Mouse (Mus musculus): ENCODE results near the gene App. TPM values are rescaled to one million over a fixed set of nuclear protein-coding genes. Genes with fewer than 3 reads are reported as not detected.

Gene App
- total RNA-seq, 2 experiments from 2014 or later = 241 to 243 TPM

DNA sequence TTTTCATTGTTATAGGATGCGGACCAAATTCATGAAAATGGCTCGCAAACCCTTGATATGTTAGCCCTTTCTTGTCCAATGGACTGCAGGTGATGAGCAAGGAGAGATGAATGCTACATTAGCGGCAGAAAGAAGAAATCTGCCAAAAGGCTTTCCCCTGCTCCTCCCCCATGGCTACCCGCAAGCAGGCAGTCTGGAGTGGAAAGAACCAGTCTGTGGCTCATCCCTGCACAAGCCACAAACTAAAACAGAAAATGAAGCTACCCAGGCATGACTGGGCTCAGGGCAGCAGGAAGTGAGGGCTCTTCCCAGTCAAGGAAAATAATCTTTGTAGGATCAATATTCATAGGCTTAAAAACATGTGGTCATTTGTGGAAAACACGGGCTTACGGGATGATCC lies 54.6 kb downstream of the App start:
- no peak for DNase-seq

DNA sequence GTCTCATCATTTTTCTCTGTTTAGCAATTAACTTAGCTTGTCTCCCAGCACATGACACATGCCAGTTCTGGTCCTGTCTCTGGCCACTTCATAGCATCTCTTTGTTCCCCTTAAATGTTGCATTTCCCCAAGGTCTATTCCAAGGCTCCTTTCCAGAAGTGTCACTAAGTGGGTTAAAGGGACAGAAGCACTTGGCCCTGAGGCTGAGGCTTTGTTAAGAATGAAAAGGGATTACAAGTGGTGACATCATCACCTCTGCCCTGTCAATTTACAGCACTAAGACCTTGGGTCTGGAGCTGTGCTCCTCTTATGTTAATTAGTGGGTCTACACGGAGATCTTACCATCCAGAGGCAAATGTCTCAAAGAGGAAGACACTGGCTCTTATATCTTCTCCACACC lies 56.0 kb downstream of the App start:
- no peak for DNase-seq

DNA sequence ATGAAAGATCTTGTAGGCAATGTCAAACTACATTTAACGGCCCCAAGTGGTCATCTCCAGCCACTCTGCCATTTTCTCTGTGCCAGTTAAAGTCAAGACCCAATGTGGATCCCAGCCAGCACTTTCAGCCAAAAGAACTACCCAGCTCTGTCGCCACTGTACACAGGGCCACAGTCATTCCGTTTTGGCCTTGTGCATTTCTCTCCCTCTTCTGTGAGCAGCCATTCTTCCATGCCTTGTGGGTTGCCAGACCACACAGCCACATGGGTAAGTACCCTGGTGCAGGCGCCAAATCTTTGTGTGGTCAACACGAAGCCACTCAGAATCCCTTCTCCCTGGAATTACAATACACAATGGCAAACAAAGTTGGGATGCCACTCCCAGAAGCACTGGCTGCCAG lies 57.7 kb downstream of the App start:
- DNase-seq = no peak

DNA sequence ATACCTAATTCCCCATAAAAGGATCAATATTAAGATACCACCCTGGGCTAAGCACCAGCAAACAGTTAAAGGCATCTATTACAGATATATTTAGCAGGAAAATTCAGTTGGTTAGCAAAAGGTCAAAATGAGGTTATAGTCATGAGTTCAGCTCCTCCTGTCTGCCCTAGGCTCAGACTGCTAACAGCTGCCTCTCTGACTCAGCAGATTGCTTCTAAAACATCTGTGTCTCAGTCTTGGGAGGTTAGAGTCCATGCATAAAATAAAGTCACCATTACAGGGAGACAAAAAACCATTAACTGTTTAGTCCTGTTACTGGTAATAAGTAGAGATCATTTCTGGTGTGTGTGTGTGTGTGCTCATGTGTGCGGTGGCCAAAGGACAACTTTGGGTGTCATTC lies 58.8 kb downstream of the App start:
- no peak for DNase-seq

DNA sequence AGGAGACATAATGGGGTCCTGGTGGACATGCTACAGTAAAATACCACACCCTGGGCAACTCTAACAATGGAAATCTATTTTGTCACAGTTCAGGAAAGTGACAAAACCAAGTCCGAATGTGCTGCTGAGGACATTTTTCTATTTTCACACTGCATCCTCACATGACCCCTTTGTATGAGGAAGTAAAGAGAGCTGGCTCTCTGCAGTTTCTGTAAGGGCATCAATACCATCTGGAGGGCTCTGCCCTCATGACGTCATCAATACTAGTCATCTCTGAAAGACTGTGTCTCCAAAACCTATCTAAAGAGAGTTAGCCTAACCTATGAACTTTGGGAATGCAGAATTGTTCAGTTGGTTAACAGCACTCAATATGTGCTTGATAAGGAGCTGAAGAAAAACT lies 59.6 kb downstream of the App start:
- DNase-seq = no peak

DNA sequence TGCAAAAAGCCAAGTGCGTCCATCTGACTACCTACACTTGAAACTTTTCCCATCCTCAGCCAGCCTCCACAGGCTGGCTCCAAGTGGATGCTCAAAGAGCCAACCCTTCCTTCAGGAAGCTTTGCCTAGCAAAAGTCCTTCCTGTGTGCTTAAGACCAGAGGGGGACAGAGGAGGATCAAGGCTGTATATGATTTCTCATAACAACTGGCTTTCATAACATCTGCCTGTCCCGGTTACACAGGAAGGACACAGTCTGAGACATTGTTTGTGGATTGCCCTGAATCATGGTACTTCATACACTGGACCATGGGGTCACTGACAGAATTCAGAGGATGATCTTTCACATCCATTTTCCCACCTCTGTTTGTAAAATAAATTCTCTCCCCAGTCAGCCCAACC lies 61.3 kb downstream of the App start:
- DNase-seq = no peak

DNA sequence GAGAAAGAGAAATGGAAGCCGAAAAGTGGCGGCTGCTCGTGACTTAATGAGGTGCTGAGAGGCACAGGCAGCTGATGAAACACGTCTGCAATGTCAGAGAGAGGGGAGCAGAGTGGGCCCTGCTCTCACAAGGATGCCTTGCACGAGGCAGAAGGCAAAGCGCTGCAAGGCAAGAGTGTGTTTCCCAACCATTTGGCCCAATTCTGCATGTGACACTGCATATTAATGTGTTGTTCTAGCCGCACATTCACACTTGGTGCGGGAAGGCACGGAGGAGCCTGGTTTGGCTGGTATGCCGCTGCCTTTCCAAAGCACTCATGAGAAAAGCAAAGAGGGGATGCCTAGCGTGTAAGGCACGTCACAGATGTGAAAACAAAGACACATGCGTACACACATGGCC lies 63.1 kb downstream of the App start:
- no peak for DNase-seq

DNA sequence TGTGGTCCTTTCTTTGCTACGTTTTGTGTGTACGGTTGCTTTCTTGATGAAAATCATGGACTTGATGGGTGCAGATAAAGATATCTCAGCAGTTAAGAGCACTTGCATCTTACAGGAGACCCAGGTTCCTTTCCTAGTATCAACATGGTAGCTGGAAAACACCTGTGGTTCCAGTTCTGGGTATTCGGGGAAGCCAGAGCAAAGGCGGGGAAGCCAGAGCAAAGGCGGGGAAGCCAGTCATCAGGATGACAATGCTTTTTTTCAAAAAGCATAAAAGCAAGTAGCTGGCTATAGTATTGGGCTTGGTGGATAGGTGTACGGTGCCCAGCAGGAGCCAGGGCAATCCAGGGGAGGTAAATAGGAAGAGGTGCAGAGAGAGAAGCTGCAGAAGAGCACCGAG lies 65.1 kb downstream of the App start:
- DNase-seq = no peak

DNA sequence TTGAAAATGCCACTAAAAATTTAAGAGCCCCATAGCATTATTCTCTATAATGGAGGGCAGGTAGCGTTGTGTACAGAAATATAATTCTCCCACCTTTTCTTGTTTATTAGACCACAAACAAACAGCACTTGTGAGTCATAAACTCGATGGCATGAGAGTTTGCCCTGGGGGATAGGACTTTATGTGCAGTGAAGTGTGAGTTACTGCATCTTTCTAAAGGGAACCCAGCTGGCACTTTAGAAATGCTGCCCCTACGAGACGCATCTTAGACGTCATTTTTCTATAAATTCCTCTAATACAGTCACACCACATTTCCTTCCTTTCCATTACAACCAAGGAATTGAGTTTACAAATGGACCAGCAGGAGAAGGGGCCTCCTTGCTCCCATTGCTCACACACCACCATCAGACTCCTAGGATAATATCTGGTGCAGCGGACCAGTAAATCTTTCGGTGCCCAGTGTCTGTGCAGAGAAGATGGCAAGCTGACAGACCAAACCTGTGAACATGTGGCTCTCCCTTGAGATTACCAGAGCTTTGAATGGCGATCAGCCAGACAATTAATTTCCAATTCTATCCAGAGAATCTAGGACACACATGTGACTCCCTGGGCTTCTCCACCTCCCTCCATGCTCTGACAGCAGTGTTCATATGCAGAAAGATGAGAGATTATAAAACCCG lies 66.8 kb downstream of the App start:
- DNase-seq = no peak

DNA sequence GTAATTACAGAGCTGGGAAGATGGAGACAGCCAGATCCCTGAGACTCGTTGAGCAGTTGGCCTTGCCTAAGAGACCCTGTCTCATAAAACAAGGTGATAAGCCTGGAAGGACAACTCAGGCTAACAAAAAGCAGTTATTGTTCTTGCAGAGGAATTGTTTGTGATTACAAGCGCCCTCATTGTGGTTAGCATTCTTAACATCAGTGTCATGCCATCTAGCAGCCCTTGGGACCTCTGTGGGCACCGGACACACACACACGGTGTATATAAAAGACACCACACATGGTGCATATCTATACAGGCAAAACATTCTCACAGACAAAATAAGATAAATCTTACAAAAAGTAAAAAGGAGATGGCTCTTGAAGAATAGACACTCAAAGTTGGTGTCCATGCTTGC lies 68.0 kb downstream of the App start:
- DNase-seq = no peak

DNA sequence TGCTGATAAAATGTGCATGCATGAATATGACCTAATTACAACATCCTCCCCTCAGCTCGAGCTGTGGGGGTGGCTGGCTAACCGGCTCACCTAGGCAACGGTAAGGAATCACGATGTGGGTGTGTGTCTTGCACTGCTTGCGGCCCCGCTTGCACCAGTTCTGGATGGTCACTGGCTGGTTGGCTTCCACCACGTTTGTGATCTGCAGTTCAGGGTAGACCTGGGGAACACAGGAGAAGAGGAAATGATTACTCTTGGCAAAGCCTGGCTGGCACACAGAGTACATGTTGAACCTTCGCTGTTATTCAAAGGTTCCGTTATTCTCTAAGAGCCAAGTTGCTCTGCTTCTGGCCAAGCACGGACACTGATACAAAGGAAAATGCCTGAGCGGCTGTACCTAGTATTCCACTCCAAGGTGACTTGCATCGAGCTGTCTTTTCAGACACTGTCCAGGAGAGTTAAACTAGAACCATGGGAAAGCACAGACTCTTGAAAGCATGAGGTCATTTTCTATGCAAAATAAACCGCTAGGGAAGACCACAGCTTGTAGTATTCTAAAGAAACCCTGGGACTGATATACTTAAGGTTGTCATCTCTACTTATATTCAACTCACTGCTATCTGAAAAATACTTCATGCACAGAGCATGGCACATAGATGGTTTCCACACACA lies 70.3 kb downstream of the App start:
- no peak for DNase-seq

DNA sequence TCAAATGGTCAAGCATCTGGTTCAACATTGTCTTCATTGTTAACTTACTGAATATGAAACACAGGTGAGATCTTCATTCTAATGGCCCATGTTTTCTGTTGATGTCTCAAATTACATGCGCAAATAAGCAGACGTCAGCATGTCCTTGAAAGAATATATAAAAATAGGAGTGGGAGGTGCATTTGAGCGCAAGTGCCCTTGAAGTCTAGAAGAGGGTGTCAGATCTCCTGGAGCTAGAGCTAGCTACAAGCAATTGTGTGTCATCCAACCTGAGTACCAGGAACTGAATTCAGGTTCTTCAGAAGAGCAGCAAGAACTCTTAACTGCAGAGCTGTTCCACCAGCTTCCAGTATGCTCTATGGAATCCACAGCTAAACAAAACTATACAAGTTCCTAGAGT lies 72.0 kb downstream of the App start:
- no peak for DNase-seq

DNA sequence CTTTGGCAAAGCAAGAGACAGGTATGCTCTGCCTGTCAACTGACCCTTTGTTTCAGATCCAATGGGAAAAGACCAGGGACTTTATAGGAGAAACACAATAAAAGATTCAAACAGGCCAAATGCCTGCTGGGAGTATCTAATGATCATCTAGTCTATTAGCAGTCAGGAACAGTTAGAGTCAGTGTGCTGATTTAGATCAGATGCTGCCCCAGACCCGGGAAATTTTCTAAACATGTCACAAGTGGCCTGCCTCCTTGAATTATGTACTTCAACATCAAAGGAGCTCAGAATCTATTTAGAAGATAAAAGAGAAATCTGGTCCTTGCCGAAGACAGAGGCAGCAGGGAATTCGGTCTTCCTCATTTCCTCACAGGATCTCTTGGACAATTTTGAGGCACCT lies 72.8 kb downstream of the App start:
- no peak for DNase-seq

DNA sequence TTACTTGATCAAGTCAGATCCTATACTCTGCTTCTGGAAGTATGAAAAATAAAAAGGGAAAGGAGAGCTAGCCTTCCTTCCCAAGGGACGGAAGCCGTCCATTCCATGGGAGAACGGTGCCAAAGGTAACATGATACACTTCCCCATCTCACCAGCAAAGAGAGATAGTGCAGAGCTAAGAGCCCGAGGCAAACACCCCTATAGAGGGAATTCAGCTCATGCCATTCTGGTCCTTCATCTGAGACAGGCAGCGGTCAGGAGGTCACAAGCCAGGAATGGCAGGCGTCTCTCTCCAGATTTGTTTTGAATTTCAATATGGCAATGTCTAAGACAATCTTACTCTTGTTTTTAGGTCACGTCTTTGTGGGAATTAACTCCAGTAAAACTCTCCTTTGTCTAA lies 74.1 kb downstream of the App start:
- DNase-seq = no peak

DNA sequence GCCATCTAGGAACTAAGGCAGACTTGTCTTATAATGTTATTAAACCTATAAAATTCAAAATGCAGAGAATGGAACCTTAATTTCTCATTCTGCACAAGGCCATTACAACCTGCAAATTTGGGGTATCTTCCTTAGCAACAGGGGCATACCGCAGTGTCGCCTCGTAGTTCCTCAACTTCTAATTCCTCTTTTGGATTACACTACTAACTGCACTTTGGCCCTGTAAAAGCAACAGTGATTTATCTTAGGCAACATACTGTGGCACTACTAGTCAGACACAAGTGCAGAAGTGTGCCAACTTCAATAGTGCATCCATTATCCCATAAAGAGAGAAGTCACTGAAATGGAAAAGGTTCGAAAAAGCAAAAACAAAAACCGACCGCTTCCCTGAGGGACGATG lies 74.5 kb downstream of the App start:
- no peak for DNase-seq

DNA sequence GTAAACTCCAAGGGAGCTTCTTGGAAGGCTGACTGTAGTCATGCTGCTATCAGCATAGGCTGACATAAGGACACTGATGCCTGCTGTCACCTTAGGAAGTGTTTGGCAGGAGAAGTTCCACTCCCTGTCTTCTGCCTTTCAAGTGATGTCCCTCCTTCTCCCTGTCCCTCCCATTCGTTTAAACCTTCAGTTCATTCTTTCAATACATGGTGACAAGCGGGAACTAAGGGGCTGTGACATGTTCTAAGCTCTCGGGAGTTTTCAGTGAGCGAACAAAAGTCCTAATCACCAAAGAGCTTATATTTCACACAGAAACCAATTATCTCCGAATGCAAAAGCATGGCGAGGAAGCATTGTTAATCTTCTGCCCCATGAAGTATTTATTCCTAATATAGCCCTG lies 77.2 kb downstream of the App start:
- no peak for DNase-seq

DNA sequence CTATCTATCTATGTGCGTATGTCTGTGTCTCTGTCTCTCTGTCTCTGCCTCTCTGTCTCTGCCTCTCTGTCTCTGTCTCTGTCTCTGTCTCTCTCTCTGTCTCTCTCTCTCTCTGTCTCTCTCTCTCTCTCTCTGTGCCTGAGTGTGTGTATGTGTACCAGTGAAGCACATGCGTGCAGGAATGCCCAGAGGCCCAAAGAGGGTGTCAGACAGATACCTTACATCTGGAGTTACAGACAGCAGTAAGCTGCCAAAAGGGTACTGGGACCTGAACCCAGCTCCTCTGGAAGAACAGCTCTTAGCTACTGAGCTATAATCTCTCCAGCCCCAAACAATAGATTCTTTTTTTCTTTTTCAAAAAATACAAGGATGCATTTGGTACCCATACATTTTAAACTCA lies 77.6 kb downstream of the App start:
- no peak for DNase-seq

DNA sequence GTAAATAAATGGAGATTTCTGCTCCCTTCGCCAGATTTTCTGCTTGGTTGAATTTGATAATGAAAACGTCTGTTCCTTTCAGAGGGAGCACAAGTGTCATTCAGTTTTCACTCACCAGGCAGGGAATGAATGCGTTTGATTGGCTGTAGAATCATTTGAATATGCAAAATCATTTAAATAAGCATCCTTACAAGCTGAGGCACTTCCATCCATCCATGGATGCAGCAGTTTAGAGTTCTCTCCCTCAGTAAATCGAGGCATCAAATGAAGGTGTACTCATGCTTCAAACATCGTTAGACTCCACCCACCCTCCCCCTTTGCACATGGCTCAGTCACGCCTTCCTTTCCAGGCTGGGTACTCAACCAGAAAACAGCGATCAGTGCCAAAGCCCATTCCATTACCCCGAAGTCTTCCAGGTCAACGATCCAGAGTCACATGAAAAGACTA lies 80.9 kb downstream of the App start:
- DNase-seq = no peak

DNA sequence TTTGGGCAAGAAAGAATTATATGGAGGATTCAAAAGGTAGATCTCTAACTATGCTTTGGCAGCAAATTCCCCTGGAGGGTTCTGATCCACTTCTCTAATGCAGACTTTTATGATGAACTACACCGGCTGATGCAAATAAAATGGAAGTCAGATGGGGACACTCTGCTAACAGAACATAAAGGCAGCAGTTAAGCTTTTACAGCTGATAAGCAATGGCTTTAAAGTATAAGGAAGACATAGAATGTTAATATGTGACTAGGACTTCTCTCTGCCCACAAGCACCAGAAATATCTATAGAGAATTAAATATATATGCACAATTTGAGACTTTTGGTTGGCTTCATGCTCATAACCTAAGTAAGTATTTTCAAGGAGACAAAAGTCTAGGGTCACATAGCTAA lies 81.4 kb downstream of the App start:
- no peak for DNase-seq

DNA sequence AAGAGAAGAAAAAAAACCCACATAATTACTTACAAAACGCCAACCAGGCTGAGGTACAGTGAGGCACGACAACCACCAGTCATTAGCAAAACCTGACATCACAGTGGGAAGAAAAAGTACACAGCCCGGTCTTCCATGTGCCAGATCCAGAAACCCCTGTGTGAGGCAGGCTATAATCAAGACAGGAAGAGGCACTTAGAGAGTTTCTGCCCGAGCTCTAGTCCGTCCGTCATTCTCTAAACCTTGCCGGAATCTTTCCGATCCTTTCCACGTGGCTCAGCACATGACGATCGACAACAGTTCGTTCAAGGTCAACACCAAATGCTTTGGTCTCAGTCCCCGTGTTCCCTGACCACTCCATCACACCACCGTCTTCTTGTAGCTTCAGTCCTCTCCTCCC lies 82.6 kb downstream of the App start:
- no peak for DNase-seq

DNA sequence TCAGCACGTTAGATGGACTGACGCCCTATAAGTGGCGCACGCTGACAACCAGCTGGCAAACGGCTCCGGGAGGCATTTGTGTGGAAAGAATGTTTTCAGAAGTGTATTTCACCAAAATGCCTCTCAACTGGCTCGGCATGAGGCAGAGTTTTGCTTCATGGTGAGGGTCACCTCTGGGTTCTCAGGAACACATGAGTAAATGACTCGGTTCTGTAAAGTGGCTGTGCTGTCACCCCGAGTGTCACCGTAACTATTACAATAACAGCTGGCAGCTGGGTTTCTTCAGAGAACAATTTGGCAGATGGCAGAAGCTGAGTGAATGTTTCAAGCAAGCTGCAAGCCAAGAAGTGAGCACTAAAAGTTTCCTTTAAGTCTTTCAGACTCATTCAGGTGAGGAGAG lies 85.4 kb downstream of the App start:
- no peak for DNase-seq

DNA sequence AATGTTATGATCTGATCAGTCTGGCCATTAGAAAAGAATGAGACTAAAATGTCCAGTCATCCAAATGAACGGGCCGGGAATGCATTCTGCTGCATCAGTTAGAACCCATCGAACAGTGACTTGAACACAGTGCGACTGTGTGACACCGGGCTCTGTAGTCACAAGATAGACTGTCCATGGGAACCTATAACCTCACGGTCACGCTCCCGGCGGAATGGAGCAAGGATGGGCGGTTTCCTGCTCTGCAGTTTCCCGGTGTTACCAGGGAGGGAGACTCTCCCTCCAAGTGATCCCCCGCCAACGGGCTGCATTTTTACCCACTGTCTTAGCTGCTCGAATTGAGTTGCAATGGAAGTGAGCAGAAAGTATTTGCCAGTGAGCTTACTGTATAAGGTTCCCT lies 87.3 kb downstream of the App start:
- DNase-seq = no peak

DNA sequence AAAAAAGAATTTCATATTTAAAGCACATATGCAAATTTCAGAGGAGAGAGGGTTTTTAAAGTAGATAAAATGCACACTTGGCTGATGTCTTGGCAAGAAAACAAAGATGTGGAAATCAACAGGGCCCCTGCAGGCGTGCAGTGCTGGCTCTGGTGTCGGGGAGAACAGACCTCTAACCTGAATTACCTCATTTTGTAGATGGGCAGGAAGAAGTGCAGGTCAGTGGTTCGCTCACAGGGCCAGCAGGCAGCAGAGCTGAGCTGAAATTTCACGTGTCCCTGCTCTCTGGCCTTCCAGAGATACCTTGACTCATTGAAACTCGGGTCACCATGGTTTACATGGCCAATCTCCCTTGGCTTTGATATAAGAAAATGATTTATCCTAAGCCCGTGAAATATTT lies 87.7 kb downstream of the App start:
- DNase-seq = no peak

DNA sequence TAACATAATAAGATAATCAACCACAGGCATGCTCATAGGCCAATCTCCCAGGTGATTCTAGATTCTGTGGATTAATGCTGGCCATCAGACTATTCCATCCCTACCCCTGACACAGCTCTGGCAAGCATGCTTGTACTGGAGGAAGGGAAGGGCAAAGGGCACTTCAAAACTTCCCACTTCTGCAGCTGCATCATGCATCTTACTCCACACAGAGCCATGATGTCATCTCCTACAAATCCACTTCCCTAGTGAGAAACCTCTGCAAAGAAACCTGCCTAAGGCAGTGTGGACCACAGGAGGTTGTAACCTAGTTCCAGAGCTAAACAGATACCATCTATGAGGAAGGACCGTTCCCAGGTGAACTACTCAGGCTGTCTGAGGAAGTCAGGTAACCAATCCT lies 89.4 kb downstream of the App start:
- DNase-seq = no peak

DNA sequence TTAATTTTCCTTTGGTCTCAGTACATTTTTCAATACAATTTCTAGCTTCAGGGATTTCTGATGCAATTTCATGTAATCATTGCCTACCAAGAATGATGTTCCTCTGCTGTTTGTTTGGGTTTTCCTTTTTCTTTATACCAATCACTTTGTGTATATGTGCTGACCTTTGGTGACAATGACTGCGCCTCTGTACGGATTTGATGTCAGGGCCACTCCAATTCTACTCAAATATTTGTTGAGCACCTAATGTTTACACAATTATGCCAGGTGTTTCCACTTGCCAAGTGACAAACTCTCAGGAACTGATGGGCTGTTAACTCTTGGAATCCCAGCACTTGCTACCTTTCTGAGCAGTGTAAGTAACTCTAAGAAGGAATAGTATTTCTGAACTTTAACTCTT lies 98.2 kb downstream of the App start:
- DNase-seq = no peak

Data from heart, postnatal 4 days (tissue).